Mouse (Mus musculus): ENCODE measurements at regions not wholly inside any gene's neighbourhood (a gene's known extent, or its start where the extent isn't known, plus 50 kb on each side); places are given as distances from the start of the nearest gene placed in this dataset.

DNA sequence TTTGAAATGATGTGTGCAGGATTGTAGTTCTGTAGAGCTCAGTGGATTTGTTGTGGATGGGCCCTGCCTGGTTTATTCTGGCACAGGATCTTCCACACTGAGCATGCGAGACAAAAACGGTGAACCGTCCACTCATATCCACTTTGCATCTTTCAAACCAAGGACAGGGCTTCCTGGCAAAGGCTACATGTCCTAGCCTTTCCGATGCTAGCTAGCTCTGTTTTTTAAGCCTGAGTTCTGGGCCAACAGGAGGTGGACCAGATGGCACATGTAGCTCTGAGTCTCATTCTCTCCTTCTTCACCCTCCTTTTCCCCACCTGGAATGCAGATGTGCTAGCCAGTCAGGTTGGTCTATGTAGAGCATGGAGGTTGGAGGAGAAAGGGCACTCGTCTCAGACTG lies 345.0 kb upstream of the Smim15 start:
- H3K36me3 ChIP-seq (ENCODE audit: insufficient read depth, low read length) = no peaks in the 10 kb centered on the region
- no peaks in the 10 kb centered on the region for H3K4me1 ChIP-seq (replicated peaks; ENCODE audit: low read depth, low read length)
- H3K27me3 ChIP-seq (ENCODE audit: insufficient read depth, low read length) = 0 out of 2 replicates have a peak, but pooled peaks cover 2% of the 10 kb centered on the region
- TF ChIP-seq POU5F1 (IDR thresholded peaks at IDR 0.05; ENCODE audit: borderline replicate concordance, low read length) (no peak), CTCF (conservative IDR thresholded peaks at IDR 0.05; ENCODE audit: low read length) (no peak)
- H3K4me3 ChIP-seq (replicated peaks; ENCODE audit: low read length) = no peak overlapping the region
- peaks cover 24% of the 10 kb centered on the region for H3K9me3 ChIP-seq (ENCODE audit: low read length)

DNA sequence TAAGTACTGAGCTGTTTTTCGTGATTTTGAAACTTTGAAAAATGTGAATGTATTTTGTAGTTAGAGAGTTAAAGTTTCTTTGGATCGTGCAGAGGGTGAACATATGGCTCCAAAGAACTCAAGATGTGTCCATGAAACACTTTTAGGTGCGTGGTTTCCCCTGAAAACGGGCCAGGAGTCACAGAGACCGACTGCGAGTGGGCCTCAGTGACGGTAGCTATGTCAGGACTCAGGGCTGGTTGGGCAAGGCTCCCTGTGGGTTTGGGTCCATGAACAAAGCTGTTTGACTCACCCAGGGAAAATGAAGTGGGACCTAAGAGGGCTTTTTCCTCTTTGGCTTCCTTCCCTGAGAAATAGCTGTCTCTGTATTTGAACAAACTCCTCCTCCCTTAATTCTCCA lies 345.9 kb upstream of the Smim15 start:
- Histone ChIP-seq H3K9me3 (ENCODE audit: low read length) (peaks cover 24% of the 10 kb centered on the region), H3K4me1 (replicated peaks; ENCODE audit: low read depth, low read length) (no peaks in the 10 kb centered on the region), H3K36me3 (ENCODE audit: insufficient read depth, low read length) (no peaks in the 10 kb centered on the region), H3K4me3 (replicated peaks; ENCODE audit: low read length) (no peak overlapping the region), H3K27me3 (ENCODE audit: insufficient read depth, low read length) (0 out of 2 replicates have a peak, but pooled peaks cover 2% of the 10 kb centered on the region)
- TF ChIP-seq POU5F1 (IDR thresholded peaks at IDR 0.05; ENCODE audit: borderline replicate concordance, low read length) (no peak), NANOG (IDR thresholded peaks at IDR 0.05; ENCODE audit: borderline replicate concordance, low read length) (no peak), CTCF (conservative IDR thresholded peaks at IDR 0.05; ENCODE audit: low read length) (no peak)

DNA sequence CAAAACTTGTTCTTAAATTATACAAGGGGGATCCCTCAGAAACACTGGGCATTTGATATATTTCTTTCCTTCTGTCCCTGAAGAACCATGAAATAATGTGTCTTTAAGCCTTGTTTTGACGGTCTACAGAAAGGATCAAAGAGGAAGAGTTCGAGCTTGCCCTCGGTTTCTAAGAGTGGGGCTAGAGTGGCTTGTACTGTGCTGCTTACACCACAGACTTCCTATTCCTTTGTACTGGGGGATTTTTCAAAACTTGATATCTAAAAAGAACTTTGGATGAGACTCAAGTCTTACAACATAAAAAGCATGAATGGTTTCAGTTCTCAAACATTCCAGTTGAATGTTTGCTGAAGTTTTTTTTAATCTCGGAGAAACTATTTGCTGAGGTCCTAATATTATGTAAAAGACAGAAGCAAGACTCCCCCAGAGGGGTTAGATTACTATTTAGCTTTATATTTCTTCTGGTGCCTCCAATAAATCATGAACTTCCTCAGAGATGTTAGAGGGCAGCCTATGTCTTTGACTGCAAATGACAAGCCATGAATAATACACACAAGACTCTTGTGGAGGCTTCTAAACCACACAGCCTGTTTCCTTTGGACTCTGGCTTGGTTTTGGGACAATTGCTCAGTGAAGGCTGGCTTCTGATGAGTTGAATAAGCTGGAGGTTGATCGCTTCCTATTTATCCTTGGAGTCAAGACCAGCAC lies 352.0 kb upstream of the Smim15 start:
- H3K4me3 ChIP-seq (replicated peaks; ENCODE audit: low read length) = no peak overlapping the region
- H3K4me1 ChIP-seq (replicated peaks; ENCODE audit: low read depth, low read length) = no peaks in the 10 kb centered on the region

DNA sequence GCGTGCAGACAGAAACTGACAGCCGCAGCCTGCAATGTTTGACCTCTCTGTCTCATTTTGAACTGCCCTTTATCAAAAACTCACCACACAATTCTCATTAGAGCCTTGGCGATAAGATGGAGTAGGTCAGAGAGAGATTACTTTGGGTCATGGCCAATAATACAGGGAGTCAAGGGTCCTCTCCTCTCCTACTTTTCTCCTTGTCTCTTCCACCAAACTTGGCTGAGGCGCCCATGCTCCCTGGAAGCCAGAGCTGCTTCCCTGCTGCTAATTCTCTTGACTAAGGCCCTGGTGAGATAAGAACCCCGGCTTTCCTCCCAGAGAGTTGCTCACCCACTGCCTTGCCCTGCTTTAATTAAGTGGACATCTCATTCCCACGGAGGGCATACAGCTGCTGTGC lies 355.3 kb upstream of the Smim15 start:
- H3K4me3 ChIP-seq (replicated peaks; ENCODE audit: low read length) = no peak overlapping the region
- no peaks in the 10 kb centered on the region for H3K9me3 ChIP-seq (ENCODE audit: low read length)
- peaks cover 8% of the 10 kb centered on the region; the same call in 1 of the 2 replicates for H3K27me3 ChIP-seq (ENCODE audit: insufficient read depth, low read length)
- H3K4me1 ChIP-seq (replicated peaks; ENCODE audit: low read depth, low read length) = 0 out of 2 replicates have a peak, but pooled peaks cover 5% of the 10 kb centered on the region
- no peak for TF ChIP-seq POU5F1 (IDR thresholded peaks at IDR 0.05; ENCODE audit: borderline replicate concordance, low read length)
- no peak for TF ChIP-seq CTCF (conservative IDR thresholded peaks at IDR 0.05; ENCODE audit: low read length)
- TF ChIP-seq NANOG (IDR thresholded peaks at IDR 0.05; ENCODE audit: borderline replicate concordance, low read length) = no peak
- H3K36me3 ChIP-seq (ENCODE audit: insufficient read depth, low read length) = no peaks in the 10 kb centered on the region

More for the DNA sequence above, 352.0 kb upstream of the Smim15 start:
- TF ChIP-seq CTCF (conservative IDR thresholded peaks at IDR 0.05; ENCODE audit: low read length) (no peak), NANOG (IDR thresholded peaks at IDR 0.05; ENCODE audit: borderline replicate concordance, low read length) (no peak), POU5F1 (IDR thresholded peaks at IDR 0.05; ENCODE audit: borderline replicate concordance, low read length) (no peak)
- Histone ChIP-seq H3K9me3 (ENCODE audit: low read length) (no peaks in the 10 kb centered on the region), H3K36me3 (ENCODE audit: insufficient read depth, low read length) (no peaks in the 10 kb centered on the region), H3K27me3 (ENCODE audit: insufficient read depth, low read length) (peaks cover 8% of the 10 kb centered on the region; the same call in 1 of the 2 replicates)

DNA sequence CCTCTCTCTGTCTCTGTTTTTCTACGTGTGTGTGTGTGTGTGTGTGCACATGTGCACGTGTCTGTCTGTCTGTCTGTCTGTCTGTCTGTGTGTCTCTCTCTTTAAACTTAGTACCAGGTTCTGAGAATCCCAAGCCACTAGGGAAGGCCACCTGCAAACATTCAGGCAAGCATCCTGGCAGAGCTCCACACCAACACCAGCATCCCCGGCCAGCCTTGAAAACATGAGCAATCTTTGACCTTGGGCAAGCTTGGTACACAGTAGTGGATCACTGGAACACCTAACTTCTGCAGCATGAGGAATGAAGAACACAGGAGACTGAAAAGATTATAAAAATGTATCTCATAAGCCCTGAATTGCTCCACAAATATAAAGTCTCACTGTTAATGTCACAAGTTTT lies 359.0 kb upstream of the Smim15 start:
- H3K27me3 ChIP-seq (ENCODE audit: insufficient read depth, low read length) = peaks cover 20% of the 10 kb centered on the region
- no peak for TF ChIP-seq POU5F1 (IDR thresholded peaks at IDR 0.05; ENCODE audit: borderline replicate concordance, low read length)
- no peak for TF ChIP-seq NANOG (IDR thresholded peaks at IDR 0.05; ENCODE audit: borderline replicate concordance, low read length)
- TF ChIP-seq CTCF (conservative IDR thresholded peaks at IDR 0.05; ENCODE audit: low read length) = no peak
- peaks cover 7% of the 10 kb centered on the region; the same call in 1 of the 2 replicates for H3K4me1 ChIP-seq (replicated peaks; ENCODE audit: low read depth, low read length)
- H3K9me3 ChIP-seq (ENCODE audit: low read length) = no peaks in the 10 kb centered on the region
- H3K4me3 ChIP-seq (replicated peaks; ENCODE audit: low read length) = no peak overlapping the region
- H3K36me3 ChIP-seq (ENCODE audit: insufficient read depth, low read length) = no peaks in the 10 kb centered on the region

DNA sequence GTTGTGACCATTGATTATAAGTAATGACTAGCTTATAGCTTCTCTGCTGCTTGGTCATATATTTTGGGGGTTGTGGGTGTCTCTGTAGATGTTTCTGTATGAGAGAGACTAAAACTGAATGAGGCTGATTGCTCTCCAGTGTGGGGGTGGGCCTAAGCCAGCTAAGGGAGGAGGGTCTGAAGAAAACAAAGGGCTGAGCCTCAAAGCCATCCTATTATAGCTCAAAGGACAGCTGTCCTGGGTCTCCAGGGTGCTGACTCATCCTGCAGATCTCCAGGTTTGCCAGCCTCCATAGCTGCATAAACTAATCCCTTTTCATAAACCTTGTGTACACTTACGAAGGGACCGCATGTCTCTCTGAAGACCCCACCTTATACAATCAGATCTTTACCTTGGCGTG lies 360.3 kb upstream of the Smim15 start:
- H3K4me3 ChIP-seq (replicated peaks; ENCODE audit: low read length) = no peak overlapping the region
- no peak for TF ChIP-seq NANOG (IDR thresholded peaks at IDR 0.05; ENCODE audit: borderline replicate concordance, low read length)
- no peak for TF ChIP-seq POU5F1 (IDR thresholded peaks at IDR 0.05; ENCODE audit: borderline replicate concordance, low read length)
- no peak for TF ChIP-seq CTCF (conservative IDR thresholded peaks at IDR 0.05; ENCODE audit: low read length)
- no peaks in the 10 kb centered on the region for H3K9me3 ChIP-seq (ENCODE audit: low read length)
- H3K36me3 ChIP-seq (ENCODE audit: insufficient read depth, low read length) = no peaks in the 10 kb centered on the region
- H3K27me3 ChIP-seq (ENCODE audit: insufficient read depth, low read length) = peaks cover 14% of the 10 kb centered on the region
- H3K4me1 ChIP-seq (replicated peaks; ENCODE audit: low read depth, low read length) = peaks cover 7% of the 10 kb centered on the region; the same call in 1 of the 2 replicates

DNA sequence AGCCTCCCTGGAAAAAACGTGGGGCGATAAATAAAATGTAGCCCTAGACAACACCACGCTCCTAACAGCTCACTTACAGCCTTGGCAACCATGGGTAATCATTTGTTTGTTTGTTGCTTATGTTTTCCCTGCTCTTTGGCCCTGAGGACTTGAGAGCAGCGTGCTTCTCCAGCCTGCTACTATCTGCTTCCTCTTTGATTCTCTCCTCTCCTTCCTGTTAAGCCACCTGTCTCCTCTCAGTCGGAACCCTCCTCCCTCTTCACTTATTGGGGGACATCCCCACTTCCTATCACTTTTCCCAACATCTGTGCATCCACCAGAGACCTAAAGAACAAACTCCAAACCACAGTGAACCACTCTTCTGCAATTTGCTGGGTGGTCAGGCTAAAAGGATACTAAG lies 362.5 kb upstream of the Smim15 start:
- no peak overlapping the region for H3K4me3 ChIP-seq (replicated peaks; ENCODE audit: low read length)
- no peaks in the 10 kb centered on the region for H3K36me3 ChIP-seq (ENCODE audit: insufficient read depth, low read length)
- H3K27me3 ChIP-seq (ENCODE audit: insufficient read depth, low read length) = peaks cover 15% of the 10 kb centered on the region
- peaks cover 13% of the 10 kb centered on the region for H3K4me1 ChIP-seq (replicated peaks; ENCODE audit: low read depth, low read length)
- TF ChIP-seq CTCF (conservative IDR thresholded peaks at IDR 0.05; ENCODE audit: low read length) = no peak
- no peaks in the 10 kb centered on the region for H3K9me3 ChIP-seq (ENCODE audit: low read length)

DNA sequence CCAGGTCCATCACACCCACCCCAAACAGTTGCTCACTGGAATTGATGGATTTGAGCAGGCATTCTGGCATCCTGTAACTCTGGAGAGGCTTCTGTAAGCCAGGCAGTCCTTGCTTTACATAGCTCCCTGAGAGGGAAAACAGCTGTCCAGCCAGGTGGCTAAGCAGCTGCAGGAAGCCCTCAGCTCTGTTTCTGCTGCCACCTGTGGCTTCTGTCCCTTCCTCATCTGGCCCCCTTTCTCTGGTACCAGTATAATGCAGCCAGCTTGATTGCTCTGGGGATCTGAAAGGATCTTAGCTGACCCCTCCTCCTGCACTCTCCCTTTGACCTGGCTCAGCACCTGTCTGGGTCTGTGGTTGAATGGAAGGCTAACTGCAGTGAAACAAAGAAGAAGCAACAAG lies 365.4 kb upstream of the Smim15 start:
- TF ChIP-seq POU5F1 (IDR thresholded peaks at IDR 0.05; ENCODE audit: borderline replicate concordance, low read length) (no peak), CTCF (conservative IDR thresholded peaks at IDR 0.05; ENCODE audit: low read length) (no peak), NANOG (IDR thresholded peaks at IDR 0.05; ENCODE audit: borderline replicate concordance, low read length) (no peak)
- Histone ChIP-seq H3K4me3 (replicated peaks; ENCODE audit: low read length) (no peak overlapping the region), H3K9me3 (ENCODE audit: low read length) (no peaks in the 10 kb centered on the region), H3K4me1 (replicated peaks; ENCODE audit: low read depth, low read length) (peaks cover 29% of the 10 kb centered on the region), H3K36me3 (ENCODE audit: insufficient read depth, low read length) (no peaks in the 10 kb centered on the region), H3K27me3 (ENCODE audit: insufficient read depth, low read length) (peaks cover 15% of the 10 kb centered on the region)

DNA sequence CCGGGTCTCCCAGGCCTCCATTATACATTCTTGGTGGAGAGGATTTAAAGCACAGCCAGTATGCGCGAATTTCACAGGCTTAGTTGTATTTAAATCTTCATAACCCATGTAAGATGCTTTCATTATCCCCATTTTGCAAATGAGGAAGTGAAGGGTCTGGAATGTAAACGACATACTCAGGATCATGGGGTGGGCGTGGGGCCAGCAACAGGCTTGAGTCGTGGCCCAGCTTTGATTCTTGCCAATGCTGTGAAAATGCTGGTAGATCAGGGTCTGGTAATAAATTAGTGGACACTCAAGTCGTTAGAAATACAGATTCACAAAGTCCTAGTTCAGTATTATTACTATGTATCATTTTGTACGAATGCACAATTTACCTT lies 367.2 kb upstream of the Smim15 start:
- H3K27me3 ChIP-seq (ENCODE audit: insufficient read depth, low read length) = peaks cover 8% of the 10 kb centered on the region; the same call in 1 of the 2 replicates
- no peak for TF ChIP-seq POU5F1 (IDR thresholded peaks at IDR 0.05; ENCODE audit: borderline replicate concordance, low read length)
- no peak for TF ChIP-seq CTCF (conservative IDR thresholded peaks at IDR 0.05; ENCODE audit: low read length)
- no peak for TF ChIP-seq NANOG (IDR thresholded peaks at IDR 0.05; ENCODE audit: borderline replicate concordance, low read length)
- H3K9me3 ChIP-seq (ENCODE audit: low read length) = no peaks in the 10 kb centered on the region
- peaks cover 33% of the 10 kb centered on the region for H3K4me1 ChIP-seq (replicated peaks; ENCODE audit: low read depth, low read length)
- H3K4me3 ChIP-seq (replicated peaks; ENCODE audit: low read length) = 0 out of 2 replicates have a peak overlapping the region, but pooled peaks have one; percentile 26
- no peaks in the 10 kb centered on the region for H3K36me3 ChIP-seq (ENCODE audit: insufficient read depth, low read length)

Data from E14TG2a.4 (cell line).